Mouse (Mus musculus) spleen, adult 2 months (tissue): Measurements from ENCODE around the gene Smarca4.

ENCODE experiments used
- CTCF ChIP-seq: fragments of 200-500 bp; IDR thresholded peaks from 2 replicates; pipeline ENCODE4 v1.5.1; 2011; ENCODE audit warnings: mild to moderate bottlenecking, inconsistent platforms; ENCODE audit not compliant: insufficient read depth, insufficient read length, insufficient replicate concordance; ENCODE audit errors: extremely low read depth
- POLR2A ChIP-seq: fragments of 200-500 bp; IDR thresholded peaks from 2 replicates; pipeline ENCODE4 v1.6.1; 2011; ENCODE audit warnings: low read depth, low read length, inconsistent platforms

GRCm38 (mm10) chr9:21715298-21715697 lies 99.3 kb downstream of the Smarca4 start:
- TF ChIP-seq CTCF: no peak
- no peak for TF ChIP-seq POLR2A
